Mouse (Mus musculus) frontal cortex, postnatal 10 days (tissue): ENCODE results near the gene Tal1.

Experiments
- DNase-seq, 2 experiments: peaks; one replicate each; pipeline ENCODE4 v3.0.0; 2022; ENCODE audit warnings: low spot score in 2 of 2, mixed read lengths in 1 of 2

Tal1 gene

DNA sequence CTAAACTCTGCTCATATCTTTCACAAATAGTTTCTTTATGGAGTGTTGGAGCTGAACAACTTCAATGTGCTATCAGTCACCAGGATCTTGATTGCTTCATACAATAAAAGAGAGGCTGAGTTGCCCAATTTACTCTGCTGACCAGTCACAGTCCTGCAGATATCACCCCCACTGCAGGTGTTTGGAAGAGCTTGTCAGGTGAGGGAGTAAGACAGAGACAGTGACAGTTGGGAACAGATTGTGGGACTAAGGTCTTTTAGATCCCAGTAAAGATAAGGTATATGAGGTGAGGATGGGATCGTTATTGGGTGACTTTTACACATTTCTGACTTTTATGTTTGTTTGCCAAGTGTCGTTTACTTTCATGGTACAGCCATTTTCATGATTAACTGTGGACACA is 54.9 kb downstream of the Tal1 start:
- no peak for DNase-seq

DNA sequence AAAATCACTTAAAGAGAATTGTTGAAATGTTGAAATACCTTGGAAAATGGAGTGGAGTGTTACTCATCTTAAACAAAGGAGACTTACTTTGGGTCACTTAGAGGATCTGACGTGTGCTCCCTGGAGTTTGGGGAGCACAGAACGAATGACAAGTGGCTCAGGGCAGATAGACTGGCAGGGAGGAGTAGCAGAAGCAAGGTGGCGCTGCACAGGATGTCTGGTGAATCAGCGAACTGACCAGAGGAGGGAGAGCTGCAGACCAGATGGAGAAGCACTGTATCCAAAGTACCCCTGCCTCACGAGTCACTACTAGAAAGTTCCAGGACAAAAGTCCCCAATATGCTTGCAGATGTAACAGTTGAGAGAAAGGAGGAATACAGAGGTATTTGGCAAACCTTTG is 57.0 kb downstream of the Tal1 start:
- DNase-seq = no peak

DNA sequence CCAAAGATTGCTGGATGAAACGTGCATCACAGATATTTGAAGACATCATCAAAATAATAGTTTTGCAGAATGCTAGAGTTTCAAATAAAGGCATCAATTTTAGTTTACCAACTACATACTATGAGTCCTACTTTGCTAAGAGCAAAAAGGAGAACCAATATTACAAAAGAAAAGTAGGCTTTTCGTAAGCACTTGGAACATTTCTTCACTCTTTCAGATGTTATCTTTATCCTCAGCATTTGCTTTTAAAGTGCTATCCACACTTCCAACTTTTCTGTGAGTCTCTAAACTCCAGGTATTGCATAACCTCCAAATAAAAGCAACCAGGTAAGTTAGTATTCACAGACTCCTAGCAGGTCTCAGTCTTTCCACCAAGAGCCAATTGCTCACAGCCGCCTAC is 63.4 kb downstream of the Tal1 start:
- no peak for DNase-seq

DNA sequence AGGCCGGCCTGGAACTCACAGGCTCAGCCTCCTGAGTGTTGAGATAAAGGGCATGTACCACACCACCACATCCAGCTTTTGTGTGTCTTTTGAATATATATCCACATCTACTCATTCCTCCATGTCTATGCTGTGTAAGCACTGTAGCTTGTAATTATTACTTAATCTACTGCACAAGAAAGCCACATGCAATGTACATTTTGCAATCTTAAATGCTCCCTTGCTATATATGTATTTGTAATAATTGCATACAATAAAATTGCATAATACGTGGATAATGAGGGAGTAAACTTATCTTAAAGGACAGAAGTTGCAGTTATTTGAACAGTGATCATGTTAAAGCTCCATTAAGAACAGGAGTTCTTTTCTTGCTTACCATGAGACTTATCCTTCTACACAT is 64.9 kb downstream of the Tal1 start:
- DNase-seq = no peak
